Mouse (Mus musculus): ENCODE measurements around the gene Kpna2. TPM values are rescaled to one million over a fixed set of nuclear protein-coding genes. Genes with fewer than 3 reads are reported as not detected.
"Not testable (repeated sequence)": the region's sequence is repeated elsewhere in the genome, so short reads cannot be mapped to it uniquely, and the experiment has no call there.

Kpna2 gene
- polyA plus RNA-seq (2017; shearing (Covaris generic)), result 100 to 1,000 TPM; 115 to 134 TPM

GRCm38 (mm10) chr11:106999151-106999948 is at the start of gene Kpna2:
Gene Kpna2 (minus strand): TSS chr11:106999541.
- ATAC-seq, result peak; percentile 94

DNA sequence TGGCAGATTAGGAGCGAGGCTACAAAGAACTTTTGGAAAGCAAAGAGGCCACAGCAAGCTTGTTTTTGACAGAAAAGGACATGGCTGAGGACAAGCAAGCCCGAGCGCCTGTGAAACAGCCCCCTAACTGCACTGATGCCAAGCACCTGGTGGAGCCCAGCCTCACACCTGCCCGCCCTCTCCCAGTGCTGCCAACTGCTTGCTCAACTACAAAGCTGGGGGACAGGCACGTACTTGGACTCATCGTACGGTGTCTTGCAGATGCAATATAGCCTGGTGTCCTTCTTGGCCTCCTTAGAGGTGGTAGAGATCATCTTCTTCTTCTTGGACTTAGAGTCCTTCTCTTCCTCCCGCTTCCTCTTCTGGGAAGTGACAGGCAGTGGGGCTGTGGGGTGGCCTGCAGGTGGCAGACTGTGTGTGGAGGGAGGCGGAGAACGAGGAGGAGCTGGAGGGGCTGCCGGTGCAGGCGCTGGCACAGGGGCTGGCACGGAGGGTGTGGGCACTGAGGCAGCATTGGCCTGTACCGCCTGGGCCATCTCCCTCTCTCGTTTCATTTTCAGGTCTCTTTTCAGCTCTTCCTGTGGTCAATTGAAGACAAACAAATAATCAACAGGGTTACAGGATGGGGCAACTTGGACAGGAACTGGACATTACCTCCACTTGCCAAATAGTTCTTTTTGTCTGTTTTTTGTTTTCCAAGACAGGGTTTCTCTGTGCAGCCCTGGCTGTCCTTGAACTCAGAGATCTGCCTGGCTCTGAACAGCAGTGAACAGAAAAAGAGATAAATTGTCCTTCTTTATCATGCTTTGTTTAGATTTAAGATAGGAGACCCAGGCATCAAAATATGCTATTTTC is 47.7 kb upstream of the Kpna2 start:
- ATAC-seq, result no peak

- no peak for ATAC-seq
These were observed 46.2 kb upstream of the Kpna2 start for GRCm38 (mm10) chr11:107045546-107045945.

DNA sequence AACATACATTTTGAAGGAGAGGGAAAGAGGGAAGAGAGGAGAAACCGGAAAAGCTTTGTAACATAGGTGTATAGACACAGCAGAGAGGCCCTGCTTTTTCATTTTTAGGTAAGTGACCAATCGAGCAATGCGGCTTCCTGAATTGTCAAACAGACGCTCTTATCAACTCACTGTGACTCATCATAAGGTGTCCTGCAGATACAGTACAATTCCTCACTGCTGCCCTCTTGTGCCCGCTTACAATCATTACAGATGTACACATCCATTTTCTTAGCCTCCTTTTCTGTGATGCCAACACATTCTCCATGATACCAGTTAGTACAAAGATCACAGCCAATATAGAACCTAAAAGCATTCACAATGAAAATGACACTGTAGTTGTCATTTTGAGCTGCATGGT is 45.0 kb upstream of the Kpna2 start:
- ATAC-seq, result peak; percentile 87

DNA sequence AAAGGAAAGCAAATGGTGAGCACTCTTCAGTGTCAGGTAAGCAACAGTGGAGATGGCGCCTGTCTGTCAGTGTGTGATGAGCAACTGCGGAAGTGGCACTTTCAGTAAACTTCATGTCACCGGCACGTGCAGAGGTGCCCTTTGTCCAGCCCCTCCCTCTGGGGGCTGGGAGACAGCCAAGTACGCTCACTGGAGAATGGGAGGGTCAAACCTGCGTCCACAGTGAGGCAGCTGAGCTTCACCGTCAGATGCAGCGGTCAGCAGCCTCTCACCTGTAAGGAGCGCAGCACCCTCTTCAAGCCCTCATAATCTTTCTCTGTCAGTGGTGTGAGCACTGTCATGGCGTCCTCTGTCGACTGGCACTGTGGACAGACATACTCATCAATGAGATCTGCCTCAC is 44.0 kb upstream of the Kpna2 start:
- no peak for ATAC-seq

GRCm38 (mm10) chr11:107041396-107041795 is 42.1 kb upstream of the Kpna2 start:
- no peak for ATAC-seq

DNA sequence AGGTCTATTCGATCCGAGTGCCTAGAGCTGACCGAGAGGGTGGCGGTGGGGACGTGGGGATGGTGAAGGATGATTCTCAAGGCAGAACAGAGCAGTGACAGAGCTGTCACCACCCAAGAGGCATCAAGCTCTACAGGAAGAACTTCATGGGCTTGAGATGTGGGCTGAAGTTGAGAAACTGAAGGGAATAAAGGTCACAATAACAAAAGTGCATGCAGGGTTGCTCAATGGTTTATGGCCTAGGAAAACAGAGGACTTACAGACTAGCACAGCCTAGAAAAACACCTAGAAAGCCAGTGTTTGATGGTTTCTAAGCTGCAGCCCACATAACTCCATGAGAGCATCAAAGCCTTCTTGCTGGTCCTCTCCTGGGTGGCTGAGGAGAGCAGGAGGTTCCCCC is 40.1 kb upstream of the Kpna2 start:
- no peak for ATAC-seq

GRCm38 (mm10) chr11:107034085-107034810 is 34.9 kb upstream of the Kpna2 start:
- ATAC-seq, result no peak

- ATAC-seq, result no peak
These were observed 32.3 kb upstream of the Kpna2 start for GRCm38 (mm10) chr11:107031635-107032034.

DNA sequence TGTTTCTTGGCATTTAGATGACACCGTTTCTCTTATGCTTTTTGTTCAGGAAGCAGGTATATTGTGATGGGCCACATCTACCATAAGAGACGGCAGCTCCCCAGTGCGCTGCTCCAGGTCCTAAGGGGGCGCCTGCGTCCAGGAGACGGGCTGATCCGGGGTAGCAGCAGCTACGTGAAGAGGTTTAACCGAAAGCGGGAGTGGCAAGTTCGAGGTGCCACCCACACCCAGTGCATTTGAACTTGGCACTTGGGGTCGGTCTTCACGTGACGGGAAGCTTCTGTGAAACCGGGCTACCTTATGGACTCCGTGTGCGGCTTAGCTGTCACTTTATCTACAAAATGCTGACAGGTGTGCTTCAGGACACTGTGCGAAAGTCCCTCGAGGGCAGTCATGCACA is 30.2 kb upstream of the Kpna2 start:
- ATAC-seq, result no peak

GRCm38 (mm10) chr11:107028754-107029153 is 29.4 kb upstream of the Kpna2 start:
- ATAC-seq, result no peak

GRCm38 (mm10) chr11:107028275-107028618 is 28.9 kb upstream of the Kpna2 start:
- ATAC-seq, result peak; percentile 10

GRCm38 (mm10) chr11:107027431-107028274 is 28.3 kb upstream of the Kpna2 start:
- peak; percentile 82 for ATAC-seq

- no peak for ATAC-seq
These were observed 27.5 kb upstream of the Kpna2 start for GRCm38 (mm10) chr11:107026554-107027430.

GRCm38 (mm10) chr11:107025411-107026321 is 26.3 kb upstream of the Kpna2 start, which contains the start of gene 1810010H24Rik:
Gene 1810010H24Rik (plus strand): TSS chr11:107025681.
- no peak for ATAC-seq

DNA sequence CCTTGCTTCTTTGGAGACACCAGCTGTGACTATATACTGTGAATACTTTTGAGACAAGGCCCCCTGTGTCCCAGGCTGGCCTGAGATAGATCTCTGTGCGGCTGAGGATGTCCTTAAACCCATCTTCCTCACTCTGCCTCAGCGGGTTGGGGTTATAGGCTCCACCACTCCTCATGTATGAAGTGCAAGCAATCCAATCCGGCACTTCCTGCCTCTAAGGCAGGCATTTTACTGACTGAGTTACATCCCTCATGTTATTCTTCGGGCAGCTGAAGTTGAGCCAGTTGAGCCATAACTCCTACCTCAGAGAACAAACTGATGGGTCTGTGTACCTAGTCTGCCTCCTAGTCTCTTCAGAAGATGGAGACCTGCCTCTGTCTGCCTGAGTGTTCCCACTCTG is 25.1 kb upstream of the Kpna2 start:
- ATAC-seq, result no peak

DNA sequence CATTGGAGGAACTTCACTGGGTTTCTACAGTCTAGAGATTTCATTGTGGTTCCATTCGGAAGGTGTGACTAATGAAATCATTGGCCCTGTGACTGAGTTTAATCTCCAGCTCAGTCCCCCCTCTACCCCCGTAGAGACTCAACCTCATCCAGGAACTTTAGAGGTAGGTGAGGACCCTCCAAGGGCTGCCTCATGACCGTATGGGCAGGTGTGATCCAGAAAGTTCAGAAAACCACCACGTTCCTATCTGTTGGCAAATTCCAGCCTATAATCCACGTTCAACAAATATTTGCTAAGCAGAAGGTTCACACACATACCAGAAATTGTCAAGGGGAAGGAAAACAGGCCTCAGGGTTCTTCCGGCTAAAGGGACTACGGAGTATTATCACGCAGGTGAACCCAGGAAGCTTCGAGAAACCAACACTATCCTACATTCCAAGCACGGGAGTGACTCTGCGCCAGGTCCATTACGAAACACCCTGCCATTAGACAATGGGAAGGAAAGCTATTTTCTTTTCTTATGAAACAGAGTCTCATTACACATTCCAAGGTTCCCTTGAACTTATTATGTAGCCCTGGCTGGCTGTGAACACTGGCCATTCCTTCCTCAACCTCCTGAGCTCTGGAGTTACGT is 22.8 kb upstream of the Kpna2 start:
- no peak for ATAC-seq

DNA sequence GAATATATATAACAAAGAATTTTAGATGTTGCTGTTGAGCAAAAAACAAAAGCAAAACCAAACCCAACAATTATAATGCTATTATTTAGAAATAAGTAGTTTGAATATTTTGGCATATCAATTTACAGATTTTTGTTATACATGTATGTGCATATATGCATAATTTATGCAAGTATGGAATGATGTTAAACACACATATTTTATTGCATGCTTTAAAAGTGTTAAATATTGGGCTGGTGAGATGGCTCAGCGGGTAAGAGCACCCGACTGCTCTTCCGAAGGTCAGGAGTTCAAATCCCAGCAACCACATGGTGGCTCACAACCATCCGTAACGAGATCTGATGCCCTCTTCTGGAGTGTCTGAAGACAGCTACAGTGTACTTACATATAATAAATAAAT is 20.4 kb upstream of the Kpna2 start:
- ATAC-seq, result not testable (repeated sequence)

GRCm38 (mm10) chr11:107019318-107019717 is 20.0 kb upstream of the Kpna2 start:
- ATAC-seq, result no peak

Data from CD4-positive, CD25-positive, alpha-beta regulatory T cell, adult 4 months (primary cell).